Mouse (Mus musculus) small intestine, adult 2 months (tissue): ENCODE results near the gene Fbxl19.

Source experiments
- CTCF ChIP-seq: fragments of 200-500 bp; IDR thresholded peaks from 2 replicates; pipeline ENCODE4 v1.5.1; 2012; ENCODE audit warnings: low read depth, mild to moderate bottlenecking, control low read depth, inconsistent platforms, low read length, moderate library complexity, mixed read lengths; ENCODE audit not compliant: insufficient replicate concordance, insufficient read length; ENCODE audit errors: extremely low read depth
- POLR2A ChIP-seq: fragments of 200-500 bp; IDR thresholded peaks from 2 replicates; pipeline ENCODE4 v1.6.1; 2012; ENCODE audit warnings: low read depth, mild to moderate bottlenecking, control low read depth, inconsistent platforms, low read length, moderate library complexity

DNA sequence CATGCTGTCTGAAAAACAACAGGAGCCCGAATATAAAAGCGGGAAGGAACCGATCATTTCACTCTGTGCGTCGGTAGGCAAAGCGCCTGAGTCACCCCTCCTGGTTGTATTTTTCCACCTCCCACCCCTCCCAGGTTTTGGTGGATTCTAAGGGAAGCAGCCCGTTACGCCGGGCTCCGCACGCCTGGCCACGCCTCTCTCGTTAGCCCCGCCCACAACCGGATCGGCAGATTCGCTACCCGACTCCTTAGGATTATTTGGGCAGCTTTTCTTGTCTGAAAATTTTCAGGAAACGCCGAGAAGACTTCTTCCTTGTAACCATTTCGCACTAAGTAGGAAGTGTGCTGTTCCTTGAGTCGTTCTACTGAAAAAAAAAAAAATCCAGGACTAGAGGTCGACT lies 32.1 kb downstream of the Fbxl19 start, which contains the start of gene Setd1a:
- TF ChIP-seq CTCF (peak; percentile 18; the same call in 1 of the 2 replicates), POLR2A (no peak)
